Mouse (Mus musculus) liver, adult 2 months (tissue): ENCODE measurements around the gene Tmsb15a.

Experiments used
- CTCF ChIP-seq: fragments of 200-500 bp; IDR thresholded peaks from 2 replicates; pipeline ENCODE4 v1.5.1; 2011; ENCODE audit warnings: low read depth, low read length, control low read depth
- POLR2A ChIP-seq: fragments of 200-500 bp; IDR thresholded peaks from 2 replicates; pipeline ENCODE4 v1.6.1; 2011; ENCODE audit warnings: low read length, control low read depth; ENCODE audit not compliant: insufficient read depth; ENCODE audit errors: extremely low read depth

GRCm38 (mm10) chrX:135687802-135688201 is 37.3 kb downstream of the Tmsb15a start:
- TF ChIP-seq CTCF (no peak), POLR2A (no peak)
